Mouse (Mus musculus) layer of hippocampus, adult 9-11 months (tissue): ENCODE measurements around the gene Vmn1r116.
"Not testable (repeated sequence)": the region's sequence is repeated elsewhere in the genome, so short reads cannot be mapped to it uniquely, and the experiment has no call there.

Source experiments
- DNase-seq: peaks from one replicate; pipeline ENCODE4 v3.0.0; 2022

Vmn1r116 gene

DNA sequence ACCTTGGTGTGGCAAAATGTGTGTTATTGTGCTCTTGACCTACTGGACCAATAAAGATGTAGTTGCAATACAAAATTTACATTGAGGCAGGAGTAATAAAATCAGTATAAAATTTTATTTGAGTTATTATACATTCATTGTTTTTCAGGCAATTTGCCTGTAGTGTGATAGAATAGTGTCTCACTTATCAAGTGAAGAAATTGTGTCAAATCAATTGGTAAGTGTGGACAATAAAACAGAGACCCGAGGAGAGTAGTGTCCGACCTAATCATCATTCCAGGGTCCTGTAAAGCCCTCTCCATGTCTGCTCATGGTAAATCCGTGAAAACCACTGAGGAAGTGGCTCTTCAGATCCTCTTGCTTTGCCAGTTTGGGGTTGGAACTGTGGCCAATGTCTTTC lies at the start of gene Vmn1r116:
Vmn1r116 (plus strand) TSS at position 301 of the 400 bp plus-strand sequence.
- not testable (repeated sequence) for DNase-seq

GRCm38 (mm10) chr7:20844885-20845284 lies 27.2 kb upstream of the Vmn1r116 start, which contains the start of gene Vmn1r115:
TSS of gene Vmn1r115 (minus strand) at chr7:20844985.
- DNase-seq: not testable (repeated sequence)

DNA sequence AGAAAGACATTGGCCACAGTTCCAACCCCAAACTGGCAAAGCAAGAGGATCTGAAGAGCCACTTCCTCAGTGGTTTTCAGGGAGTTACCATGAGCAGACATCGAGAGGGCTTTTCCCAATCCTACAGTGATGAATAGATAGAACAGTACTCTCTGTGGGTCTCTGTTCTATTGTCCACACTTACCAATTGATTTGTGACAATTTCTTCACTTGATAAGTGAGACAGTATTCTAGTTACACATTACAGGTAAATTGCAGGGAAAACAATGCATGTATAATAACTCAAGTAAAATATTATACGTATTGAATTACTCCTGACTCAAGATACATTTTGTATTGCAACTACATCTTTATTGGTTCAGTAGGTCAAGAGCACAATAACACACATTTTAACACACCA lies 12.0 kb downstream of the Vmn1r116 start, which contains the start of gene Vmn1r117:
Vmn1r117 (minus strand) TSS at position 101 of the 400 bp plus-strand sequence.
- DNase-seq: not testable (repeated sequence)

DNA sequence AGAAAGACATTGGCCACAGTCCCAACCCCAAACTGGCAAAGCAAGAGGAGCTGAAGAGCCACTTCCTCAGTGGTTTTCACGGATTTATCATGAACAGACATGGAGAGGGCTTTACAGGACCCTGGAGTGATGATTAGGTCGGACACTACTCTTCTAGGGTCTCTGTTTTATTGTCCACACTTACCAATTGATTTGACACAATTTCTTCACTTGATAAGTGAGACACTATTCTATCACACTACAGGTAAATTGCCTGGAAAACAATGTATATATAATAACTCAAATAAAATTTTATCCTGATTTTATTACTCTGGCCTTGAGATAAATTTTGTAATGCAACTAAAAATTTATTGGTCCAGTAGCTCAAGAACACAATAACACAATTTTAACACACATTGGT lies 40.2 kb downstream of the Vmn1r116 start, which contains the start of gene Vmn1r118:
Vmn1r118 (minus strand) TSS at position 101 of the 400 bp plus-strand sequence.
- not testable (repeated sequence) for DNase-seq
